Mouse (Mus musculus): ENCODE measurements around the gene Trmt1. TPM values are rescaled to one million over a fixed set of nuclear protein-coding genes. Genes with fewer than 3 reads are reported as not detected.

The Trmt1 gene
- 23.4 and 32.0 TPM in 2 replicates for total RNA-seq (2023)

DNA sequence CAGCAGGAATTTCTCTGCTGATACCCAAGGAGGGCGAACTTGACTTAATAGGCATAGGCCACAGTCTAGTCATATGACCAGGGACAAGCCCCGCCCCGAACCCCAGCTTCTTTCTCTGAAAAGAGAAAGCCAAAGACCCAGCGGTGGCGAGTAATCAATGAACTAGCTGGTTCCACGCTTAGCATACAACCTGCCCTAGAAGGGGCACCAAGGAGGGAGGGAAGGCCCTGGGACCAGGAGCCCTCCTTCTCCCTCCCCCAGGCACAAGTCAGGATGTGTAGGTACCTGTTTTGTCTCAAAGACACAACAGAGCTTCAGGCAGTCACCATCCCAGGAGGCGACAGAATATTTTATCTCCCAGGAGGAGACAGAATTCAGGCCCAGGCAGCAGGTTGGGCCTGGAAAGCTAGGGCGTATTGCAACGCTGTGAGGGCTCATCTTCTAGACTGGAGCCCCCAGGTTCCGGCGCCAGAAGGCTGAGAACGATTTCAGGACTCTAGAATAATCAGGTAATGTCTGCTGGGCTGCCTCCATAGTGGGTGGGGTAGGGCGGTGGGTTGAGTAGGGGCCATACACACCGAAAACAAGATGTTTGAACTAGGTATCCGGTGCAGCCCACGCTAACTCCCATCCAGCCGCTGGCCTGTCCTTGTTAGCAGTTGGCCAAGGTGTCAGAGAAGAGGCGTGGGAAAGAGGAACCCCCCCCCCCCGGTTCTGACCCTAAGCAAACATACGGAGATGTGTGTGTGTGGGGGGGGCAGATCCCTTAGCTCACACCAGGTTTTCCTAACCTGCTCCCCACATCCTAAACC is at the start of gene Trmt1:
TSS of gene Trmt1 (plus strand) at position 117 of the 812 bp plus-strand sequence.

DNA sequence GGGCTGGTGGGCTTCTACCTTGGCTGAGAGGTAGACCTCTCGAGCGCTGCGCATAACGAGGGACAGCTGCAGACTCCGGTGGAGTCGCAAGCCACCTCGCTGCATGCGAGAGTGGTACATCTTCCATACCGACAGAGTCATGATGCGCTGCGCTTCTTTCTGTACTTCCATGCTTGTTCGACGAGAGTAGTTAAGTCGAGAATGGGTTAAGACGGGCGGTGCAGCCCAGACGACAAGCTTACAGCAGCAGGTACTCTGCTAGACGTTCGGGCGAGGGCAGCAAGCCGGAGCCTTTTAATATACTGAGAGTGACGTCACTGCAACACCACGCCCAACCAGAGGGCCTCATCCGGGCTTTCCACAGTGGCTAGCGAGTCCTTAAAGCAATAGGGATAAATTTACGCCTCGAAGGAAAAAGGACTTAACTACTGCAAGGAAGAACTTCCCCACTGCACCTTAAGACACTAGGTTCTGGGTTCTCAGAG is 23.5 kb upstream of the Trmt1 start, which contains the start of gene Ier2:
TSS of gene Ier2 (minus strand) at position 272 of the 485 bp plus-strand sequence.

DNA sequence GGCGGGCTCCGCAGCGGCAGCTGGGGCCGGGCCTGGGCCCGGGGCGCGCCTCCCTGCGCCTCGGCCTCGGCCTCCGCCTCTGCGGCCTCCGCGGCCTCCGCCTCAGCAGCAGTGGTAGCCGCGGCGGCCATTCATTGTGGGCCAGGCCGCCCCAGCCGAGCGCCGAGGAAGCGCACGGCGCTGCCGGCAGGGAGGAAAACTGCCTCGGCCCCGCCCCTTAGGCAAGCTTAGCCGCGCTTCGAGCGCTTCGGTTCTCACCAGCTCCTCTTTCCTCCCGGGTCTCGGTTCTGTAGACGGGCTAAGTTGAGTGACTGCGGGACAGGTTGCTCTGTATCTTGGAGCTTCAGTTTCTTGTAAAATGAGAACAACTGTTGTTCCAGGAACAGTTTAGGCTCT is 1.6 kb downstream of the Trmt1 start, which contains the start of gene Nacc1:
TSS of gene Nacc1 (minus strand) at position 158 of the 396 bp plus-strand sequence.

DNA sequence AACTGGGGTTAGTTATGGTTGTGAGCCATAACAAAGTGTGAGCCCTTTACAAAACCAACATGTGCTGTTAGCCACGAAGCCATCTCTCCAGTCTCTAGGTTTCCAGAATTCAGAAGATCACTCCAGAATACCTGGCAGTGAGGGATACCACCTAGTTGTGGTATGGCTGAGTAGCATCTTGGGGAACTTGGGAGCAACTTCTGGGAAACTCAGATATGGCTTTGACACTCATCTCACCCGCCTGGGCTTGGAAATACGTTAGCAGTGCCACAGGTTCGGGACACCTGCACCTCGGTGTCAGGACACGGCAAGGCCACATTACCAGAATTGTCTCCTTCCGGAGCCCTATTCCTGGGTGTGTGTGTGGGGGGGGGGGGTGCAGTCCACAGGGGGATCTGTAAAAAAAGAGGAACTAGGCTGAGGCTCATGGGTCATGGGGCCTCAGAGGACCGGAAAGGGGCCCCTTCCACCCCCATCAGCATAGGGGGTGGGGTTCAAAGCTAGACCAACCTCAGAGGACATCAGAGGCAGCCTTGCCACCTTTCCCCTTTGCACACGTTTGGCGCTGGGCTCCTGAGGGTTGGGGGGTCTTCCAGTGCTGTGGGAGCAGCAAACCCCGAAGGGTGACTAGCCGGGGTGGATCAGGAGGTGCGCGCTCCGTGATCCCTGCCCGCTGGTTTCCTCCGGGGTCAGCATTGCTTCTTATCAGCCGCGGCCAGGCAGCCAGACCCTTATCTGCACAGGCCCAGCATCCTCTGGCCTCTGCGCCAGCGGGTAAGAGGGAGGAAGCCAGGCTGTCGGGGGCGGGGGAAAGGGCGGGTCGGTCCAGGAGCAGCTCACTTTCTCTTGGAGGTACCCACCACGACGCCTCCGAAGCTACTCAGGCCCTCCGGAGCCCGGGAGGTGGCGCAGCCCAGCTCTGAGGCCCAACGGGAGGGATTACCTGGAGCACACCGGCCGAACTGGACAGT is 15.1 kb downstream of the Trmt1 start, which contains the start of gene Lyl1:
TSS of gene Lyl1 (plus strand) at position 517 of the 971 bp plus-strand sequence.

DNA sequence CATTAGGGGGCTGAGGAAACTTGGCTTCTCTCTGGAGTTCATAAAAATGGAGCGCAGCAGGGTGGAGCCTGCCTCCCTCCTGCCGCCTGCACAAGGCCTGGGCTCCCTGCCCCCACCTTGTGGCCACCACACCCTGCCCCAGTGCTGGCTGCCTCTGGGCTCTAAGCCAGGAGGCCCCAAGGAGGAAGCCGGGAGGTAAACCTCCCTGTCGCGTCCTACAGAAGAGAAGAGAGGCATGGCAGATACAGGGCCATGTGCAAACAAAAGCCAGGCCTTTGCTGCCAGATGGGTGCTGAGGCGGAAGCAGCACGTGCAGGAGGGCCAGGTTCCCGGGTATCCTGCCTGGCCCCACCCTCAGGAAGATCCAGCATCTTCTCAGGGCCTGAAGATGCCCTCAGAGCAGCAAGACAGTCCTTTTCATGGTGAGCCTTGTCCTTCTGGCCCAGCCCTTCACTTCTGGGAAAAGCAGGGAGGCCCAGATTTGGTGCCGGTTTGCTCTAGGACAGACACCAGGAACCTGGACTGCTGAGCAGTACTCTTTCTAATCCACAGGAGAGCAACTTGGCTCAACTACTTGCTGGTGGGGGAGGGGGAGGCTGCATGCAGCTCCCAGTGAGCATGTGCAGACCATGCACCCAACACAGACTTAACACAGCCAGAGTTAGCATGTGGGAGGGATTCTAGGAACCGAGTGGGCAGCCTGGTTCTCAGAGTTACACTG is 36.9 kb downstream of the Trmt1 start, which contains the start of gene G430095P16Rik:
TSS of gene G430095P16Rik (plus strand) at position 158 of the 721 bp plus-strand sequence.

Other genes starting within 250 kb of the Trmt1 start
- 1,006 and 1,033 TPM in 2 replicates for gene Ier2, start 23.5 kb upstream of the Trmt1 start, total RNA-seq (2023)
- gene Nacc1, start 1.6 kb downstream of the Trmt1 start, total RNA-seq (2023) = 29.3 and 31.5 TPM in 2 replicates
- gene Lyl1, start 15.2 kb downstream of the Trmt1 start, total RNA-seq (2023) = 72.0 and 81.6 TPM in 2 replicates
- gene G430095P16Rik, start 36.7 kb downstream of the Trmt1 start, total RNA-seq (2023) = 3.3 TPM in 2 replicates
- gene Nfix, start 114.0 kb downstream of the Trmt1 start, total RNA-seq (2023) = 11.2 and 14.3 TPM in 2 replicates
- gene Dand5, start 136.5 kb downstream of the Trmt1 start, total RNA-seq (2023) = 0.38 and 1.1 TPM in 2 replicates
- gene Gadd45gip1, start 145.2 kb downstream of the Trmt1 start, total RNA-seq (2023) = 4.2 and 5.3 TPM in 2 replicates
- 23.0 and 25.5 TPM in 2 replicates for gene Rad23a, start 154.4 kb downstream of the Trmt1 start, total RNA-seq (2023)
- gene Calr, start 160.6 kb downstream of the Trmt1 start, total RNA-seq (2023) = 301 and 316 TPM in 2 replicates
- gene Farsa, start 170.7 kb downstream of the Trmt1 start, total RNA-seq (2023) = 26.9 and 37.7 TPM in 2 replicates
- gene Syce2, start 185.8 kb downstream of the Trmt1 start, total RNA-seq (2023) = 7.3 and 11.1 TPM in 2 replicates
- gene Gcdh, start 207.6 kb downstream of the Trmt1 start, total RNA-seq (2023) = 5.3 and 5.7 TPM in 2 replicates
- 1.0 TPM in 1 of 2 replicates, not detected in the other for gene Klf1, start 215.6 kb downstream of the Trmt1 start, total RNA-seq (2023)
- 15.4 and 20.9 TPM in 2 replicates for gene Dnase2a, start 222.3 kb downstream of the Trmt1 start, total RNA-seq (2023)